Mouse (Mus musculus) liver, postnatal 0 days (tissue): Measurements from ENCODE around the gene Klc4.

Experiments
- CTCF ChIP-seq: sonication (generic); IDR thresholded peaks from 2 replicates; pipeline ENCODE4 v1.5.1; 2016; ENCODE audit warnings: antibody characterized with exemption, low read depth
- EP300 ChIP-seq: IDR thresholded peaks from 2 replicates; pipeline ENCODE4 v1.6.1; 2016; ENCODE audit warnings: antibody characterized with exemption, low read depth, mild to moderate bottlenecking

GRCm38 (mm10) chr17:46679843-46680759, 34.3 kb upstream of the Klc4 start:
- TF ChIP-seq EP300 = no peak
- peak; percentile 36 for TF ChIP-seq CTCF
